Mouse (Mus musculus) heart, embryonic 10.5 days (tissue): ENCODE measurements around the gene Selenof. TPM values are rescaled to one million over a fixed set of nuclear protein-coding genes. Genes with fewer than 3 reads are reported as not detected.
"Not testable (repeated sequence)": the region's sequence is repeated elsewhere in the genome, so short reads cannot be mapped to it uniquely, and the experiment has no call there.

Experiments used
- DNase-seq: peaks from one replicate; pipeline ENCODE4 v3.0.0-alpha.2; 2017; ENCODE audit warnings: low spot score
- H3K27ac ChIP-seq: fragments of 300-500 bp; sonication (generic); 2 replicates; pipeline ENCODE4 v1.5.1; 2016; ENCODE audit warnings: mild to moderate bottlenecking
- H3K27me3 ChIP-seq: fragments of 300-500 bp; sonication (generic); 2 replicates; pipeline ENCODE4 v1.6.1; 2016; ENCODE audit warnings: mild to moderate bottlenecking; ENCODE audit not compliant: poor library complexity, insufficient read depth, severe bottlenecking
- H3K36me3 ChIP-seq: fragments of 300-500 bp; sonication (generic); 2 replicates; pipeline ENCODE4 v1.6.1; 2016; ENCODE audit warnings: mild to moderate bottlenecking, moderate library complexity
- H3K4me1 ChIP-seq: fragments of 300-500 bp; sonication (generic); 2 replicates; pipeline ENCODE4 v1.6.1; 2016; ENCODE audit warnings: mild to moderate bottlenecking
- H3K4me3 ChIP-seq: fragments of 300-500 bp; sonication (generic); 2 replicates; pipeline ENCODE4 v1.5.1; 2016; ENCODE audit warnings: mild to moderate bottlenecking, moderate library complexity
- H3K9me3 ChIP-seq: fragments of 300-500 bp; sonication (generic); 2 replicates; pipeline ENCODE4 v1.6.1; 2016; ENCODE audit warnings: mild to moderate bottlenecking, moderate library complexity
- WGBS: fragments of 180-500 bp; shearing (Covaris S2); methylation state at CpG from one replicate; pipeline ENCODE4 v1.1.7; 2016; 5-methylcytosine and 5-hydroxymethylcytosine counted together
- polyA plus RNA-seq: library from polyadenylated mRNA; unstranded; fragments of >200 nt; fragmentation: Nextera tagmentation; extraction: Ambion mirVana; gene quantifications from 2 replicates; pipeline ENCODE4 v1.2.1, GENCODE M21; 2016

The Selenof gene
- polyA plus RNA-seq, 1 experiment from 2014 or later = 498 TPM

DNA sequence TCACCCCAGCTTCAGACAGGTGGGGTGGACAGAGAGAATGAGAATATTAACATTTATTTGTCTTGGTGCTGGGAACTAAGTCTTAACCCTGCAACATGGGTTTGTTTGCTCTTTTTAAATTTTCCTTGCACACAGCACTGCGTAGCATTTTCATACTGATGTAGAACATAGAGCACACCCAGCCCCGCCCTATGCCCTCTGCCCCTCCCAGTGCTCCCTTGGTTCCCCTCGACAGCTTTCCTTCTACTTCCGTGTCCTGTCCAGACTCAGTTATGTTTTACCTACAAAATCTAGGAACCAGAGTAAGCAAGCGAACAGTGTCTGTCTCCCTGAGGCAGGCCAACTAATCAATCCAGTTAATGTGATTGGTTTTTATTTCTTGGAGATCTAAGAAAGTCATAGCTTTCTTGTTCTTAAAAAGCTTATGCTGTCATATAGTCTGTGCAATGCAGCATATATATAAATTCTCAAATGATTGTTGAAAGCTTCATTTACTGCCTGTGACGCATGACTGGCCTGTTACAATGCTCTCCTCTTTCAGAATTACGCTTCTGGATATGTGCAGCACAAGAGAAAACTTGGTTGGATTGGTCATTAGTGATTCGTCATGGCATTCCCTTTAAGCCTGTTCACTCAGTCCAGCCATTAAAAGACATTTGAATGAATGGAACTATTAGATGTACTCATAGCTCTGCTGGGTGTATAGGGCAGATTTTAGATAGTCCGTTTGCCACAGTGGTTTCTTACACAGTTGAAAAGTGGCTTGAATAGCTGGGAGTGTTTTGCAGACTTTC is 23.1 kb downstream of the Selenof start:
- 87% methylated on average over 9 of the region's 9 CpGs for WGBS
- Histone ChIP-seq H3K27me3 (no peaks in the 10 kb centered on the region), H3K9me3 (no peaks in the 10 kb centered on the region), H3K27ac (no peak overlapping the region), H3K4me3 (no peak overlapping the region), H3K4me1 (no peaks in the 10 kb centered on the region; the same call in 1 of the 2 replicates), H3K36me3 (peaks cover 61% of the 10 kb centered on the region)
- DNase-seq = no peak

DNA sequence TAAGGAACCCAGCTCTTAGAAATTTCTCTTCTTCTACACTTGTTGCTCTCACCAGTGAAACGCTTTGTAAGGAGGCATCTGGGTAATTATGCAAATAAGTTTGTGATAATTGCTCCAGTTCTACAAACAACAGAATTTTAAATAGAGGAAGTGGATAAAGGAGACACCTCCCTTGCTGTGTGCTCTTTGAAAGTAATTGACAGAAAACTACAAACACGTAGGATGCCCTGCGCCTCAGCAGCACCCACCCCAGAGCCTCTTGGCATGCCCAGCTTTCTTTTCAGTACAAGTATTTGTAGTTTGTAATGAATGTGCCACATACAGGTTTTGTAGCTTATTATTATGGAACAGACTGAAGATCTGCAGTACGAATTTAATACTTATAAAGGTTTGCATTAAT is 27.0 kb downstream of the Selenof start:
- WGBS = 94% methylated on average over 4 of the region's 4 CpGs
- peaks cover under 1% of the 10 kb centered on the region; the same call in 1 of the 2 replicates for H3K4me1 ChIP-seq
- no peak overlapping the region for H3K4me3 ChIP-seq
- peaks cover 59% of the 10 kb centered on the region for H3K36me3 ChIP-seq
- no peaks in the 10 kb centered on the region for H3K27me3 ChIP-seq
- no peak overlapping the region for H3K27ac ChIP-seq
- no peak for DNase-seq
- no peaks in the 10 kb centered on the region for H3K9me3 ChIP-seq

DNA sequence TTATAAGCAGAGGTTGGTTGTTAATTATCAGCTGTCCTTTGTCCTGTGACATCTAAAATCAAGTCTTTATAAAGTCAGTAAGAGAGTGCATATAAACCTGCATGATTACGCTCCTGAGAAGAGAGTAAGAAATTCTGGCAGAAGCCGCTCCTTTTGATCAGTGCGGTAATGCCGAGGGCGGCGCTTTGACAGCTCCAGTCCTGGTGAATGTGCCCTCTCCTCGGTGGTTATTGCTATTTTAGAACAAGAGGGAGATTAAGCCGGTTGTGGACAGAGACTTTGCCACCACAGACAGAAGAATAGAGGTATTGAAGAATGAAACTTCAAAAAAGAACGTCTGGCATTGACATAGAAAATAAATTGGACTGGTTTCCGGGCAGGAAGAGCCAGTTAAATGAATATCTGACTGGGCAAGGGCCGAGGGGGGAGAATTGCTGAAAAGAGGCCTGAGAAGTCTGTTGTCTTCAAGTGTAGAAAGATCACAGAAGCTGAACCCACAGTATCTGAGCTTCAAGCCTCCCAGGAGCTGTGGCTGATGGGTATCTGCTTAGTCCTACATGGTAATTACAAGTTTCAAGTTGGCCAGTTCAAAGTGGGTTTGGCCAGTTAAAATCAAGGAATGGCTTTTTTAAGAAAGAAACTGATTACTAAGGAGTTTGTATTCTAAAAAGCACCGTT is 27.8 kb downstream of the Selenof start:
- H3K36me3 ChIP-seq = peaks cover 57% of the 10 kb centered on the region
- peaks cover 8% of the 10 kb centered on the region; the same call in 1 of the 2 replicates for H3K4me1 ChIP-seq
- DNase-seq = no peak
- no peaks in the 10 kb centered on the region for H3K9me3 ChIP-seq
- H3K4me3 ChIP-seq = no peak overlapping the region
- no peak overlapping the region for H3K27ac ChIP-seq
- WGBS = 83% methylated on average over 12 of the region's 12 CpGs
- H3K27me3 ChIP-seq = no peaks in the 10 kb centered on the region

DNA sequence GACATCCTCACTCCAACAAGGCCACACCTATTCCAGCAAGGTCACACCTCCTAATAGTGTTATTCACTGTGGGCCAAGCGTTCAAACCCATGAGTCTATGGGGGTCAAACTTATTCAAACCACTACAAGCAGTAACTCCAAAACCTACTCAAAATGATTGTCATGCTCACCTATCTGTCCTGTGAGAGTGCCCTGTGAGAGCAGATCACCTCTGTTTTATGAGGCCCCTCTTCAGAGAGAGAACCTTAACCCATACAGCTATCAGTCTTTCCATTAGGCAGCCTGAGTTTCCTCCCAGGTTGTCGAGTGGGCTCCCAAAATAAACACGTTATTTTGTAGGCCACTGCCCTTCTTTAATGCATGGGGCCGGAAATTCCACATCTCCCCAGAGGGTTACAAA is 32.3 kb downstream of the Selenof start:
- peak overlapping the region; percentile 22; the same call in 1 of the 2 replicates for H3K27ac ChIP-seq
- H3K9me3 ChIP-seq = no peaks in the 10 kb centered on the region
- DNase-seq = no peak
- H3K27me3 ChIP-seq = no peaks in the 10 kb centered on the region
- no peak overlapping the region for H3K4me3 ChIP-seq
- 54% methylated on average over 4 of the region's 4 CpGs for WGBS
- H3K4me1 ChIP-seq = peaks cover 15% of the 10 kb centered on the region
- H3K36me3 ChIP-seq = peaks cover 31% of the 10 kb centered on the region; the same call in 1 of the 2 replicates

DNA sequence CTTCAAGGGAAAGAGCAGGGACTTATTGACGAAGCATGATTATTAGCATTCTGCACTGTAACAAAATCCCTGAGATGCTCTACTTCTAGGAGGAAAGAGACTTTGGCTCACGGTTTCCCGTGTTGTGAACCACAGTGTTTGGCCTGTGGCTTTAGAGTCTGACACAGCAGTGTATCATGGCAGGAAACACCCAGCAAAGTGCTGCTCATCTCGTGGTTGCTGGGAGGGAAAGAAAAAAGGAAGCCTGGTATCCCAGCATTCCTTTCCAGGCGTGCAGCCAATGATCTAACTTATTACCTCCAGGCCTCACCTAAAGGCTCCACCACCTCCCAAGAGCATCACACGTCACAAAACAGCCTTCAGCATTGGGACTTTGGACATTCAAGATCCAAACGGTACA is 32.7 kb downstream of the Selenof start:
- Histone ChIP-seq H3K4me3 (no peak overlapping the region), H3K4me1 (peaks cover 15% of the 10 kb centered on the region), H3K27ac (peak overlapping the region; percentile 22; the same call in 1 of the 2 replicates), H3K9me3 (no peaks in the 10 kb centered on the region), H3K36me3 (peaks cover 28% of the 10 kb centered on the region; the same call in 1 of the 2 replicates), H3K27me3 (no peaks in the 10 kb centered on the region)
- 75% methylated on average over 7 of the region's 7 CpGs for WGBS
- no peak for DNase-seq

- peaks cover 15% of the 10 kb centered on the region for H3K4me1 ChIP-seq
- H3K9me3 ChIP-seq = no peaks in the 10 kb centered on the region
- H3K4me3 ChIP-seq = no peak overlapping the region
- WGBS = 81% methylated on average over 3 of the region's 3 CpGs
- no peak for DNase-seq
- peaks cover 20% of the 10 kb centered on the region; the same call in 1 of the 2 replicates for H3K36me3 ChIP-seq
- H3K27me3 ChIP-seq = no peaks in the 10 kb centered on the region
- 0 out of 2 replicates have a peak overlapping the region, but pooled peaks have one; percentile 42 for H3K27ac ChIP-seq
Measured at GRCm38 (mm10) chr3:144603558-144603957, 33.5 kb downstream of the Selenof start.

DNA sequence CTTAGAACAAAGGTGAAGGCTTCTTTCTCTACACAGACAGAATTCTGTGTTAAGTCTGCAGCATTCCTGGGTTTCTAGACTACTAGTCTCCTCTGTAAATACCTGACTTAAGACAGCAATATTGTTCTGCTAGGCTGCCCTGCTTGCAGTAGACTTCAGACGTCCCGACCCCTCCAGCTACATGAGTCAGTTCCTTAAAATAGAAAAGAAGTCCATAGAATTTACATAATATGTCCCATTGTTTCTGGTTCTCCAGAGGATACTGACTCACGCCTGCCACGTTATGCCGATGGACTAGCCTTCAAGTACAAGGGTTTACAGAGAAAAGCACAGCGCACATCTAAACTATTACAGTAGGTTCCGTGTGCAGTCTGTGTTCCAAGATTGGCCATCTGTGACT is 34.1 kb downstream of the Selenof start:
- 61% methylated on average over 7 of the region's 7 CpGs for WGBS
- 0 out of 2 replicates have a peak overlapping the region, but pooled peaks have one; percentile 42 for H3K27ac ChIP-seq
- H3K36me3 ChIP-seq = peaks cover 16% of the 10 kb centered on the region; the same call in 1 of the 2 replicates
- DNase-seq = no peak
- no peaks in the 10 kb centered on the region for H3K9me3 ChIP-seq
- no peak overlapping the region for H3K4me3 ChIP-seq
- peaks cover 15% of the 10 kb centered on the region for H3K4me1 ChIP-seq
- no peaks in the 10 kb centered on the region for H3K27me3 ChIP-seq

GRCm38 (mm10) chr3:144605811-144606210 is 35.7 kb downstream of the Selenof start:
- not testable (repeated sequence) for H3K27ac ChIP-seq, H3K4me3 ChIP-seq, H3K9me3 ChIP-seq, H3K36me3 ChIP-seq, H3K27me3 ChIP-seq, DNase-seq
- peaks cover 15% of the 10 kb centered on the region for H3K4me1 ChIP-seq
- 64% methylated on average over 7 of the region's 7 CpGs for WGBS

GRCm38 (mm10) chr3:144606449-144606848 is 36.3 kb downstream of the Selenof start:
- no peak overlapping the region for H3K27ac ChIP-seq
- H3K4me3 ChIP-seq = no peak overlapping the region
- no peaks in the 10 kb centered on the region for H3K27me3 ChIP-seq
- H3K4me1 ChIP-seq = peaks cover 16% of the 10 kb centered on the region
- 76% methylated on average over 4 of the region's 4 CpGs for WGBS
- H3K36me3 ChIP-seq = no peaks in the 10 kb centered on the region
- no peak for DNase-seq
- H3K9me3 ChIP-seq = no peaks in the 10 kb centered on the region

DNA sequence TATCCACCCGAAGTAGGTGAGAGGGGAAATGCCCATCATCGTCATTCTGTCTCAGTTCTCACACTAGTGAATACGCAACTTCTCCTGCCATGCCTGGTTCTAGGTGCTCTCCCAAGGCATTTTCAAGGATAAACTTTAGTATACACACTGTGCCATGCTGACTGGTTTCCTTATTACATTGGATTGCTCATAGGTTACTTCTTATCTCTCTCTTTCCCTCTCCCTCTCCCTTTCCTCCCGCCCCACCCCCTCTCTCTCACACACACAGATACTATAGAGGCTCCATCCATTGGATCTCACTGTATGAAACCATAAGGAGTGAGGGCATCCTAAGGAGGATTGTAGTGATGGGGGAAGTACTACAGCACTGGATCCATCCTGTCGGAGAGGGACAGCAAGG is 38.0 kb downstream of the Selenof start:
- no peak overlapping the region for H3K4me3 ChIP-seq
- no peaks in the 10 kb centered on the region for H3K9me3 ChIP-seq
- peaks cover 21% of the 10 kb centered on the region for H3K4me1 ChIP-seq
- H3K27me3 ChIP-seq = no peaks in the 10 kb centered on the region
- H3K27ac ChIP-seq = no peak overlapping the region
- 88% methylated on average over 5 of the region's 5 CpGs for WGBS
- H3K36me3 ChIP-seq = no peaks in the 10 kb centered on the region
- no peak for DNase-seq

DNA sequence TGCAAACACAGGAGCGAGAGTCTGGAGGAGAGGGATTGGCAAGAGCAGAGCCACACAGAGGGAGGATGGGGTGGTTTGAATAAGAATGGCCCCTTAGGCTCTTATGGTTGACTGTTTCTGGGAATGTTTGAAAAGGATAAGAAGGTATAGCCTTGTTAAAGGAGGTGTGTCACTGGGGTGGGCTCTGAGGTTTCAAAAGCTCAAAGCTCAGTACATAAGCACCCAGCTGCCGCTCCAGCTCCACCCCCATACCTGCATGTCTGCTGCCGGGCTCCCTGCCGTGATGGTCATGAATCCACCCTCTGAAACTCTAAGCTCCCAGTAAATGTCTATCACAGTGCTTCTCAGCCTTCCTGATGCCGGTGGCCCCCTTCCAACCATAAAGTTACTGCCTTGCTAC is 40.7 kb downstream of the Selenof start:
- DNase-seq = no peak
- no peak overlapping the region for H3K27ac ChIP-seq
- peaks cover 14% of the 10 kb centered on the region for H3K4me1 ChIP-seq
- no peaks in the 10 kb centered on the region for H3K27me3 ChIP-seq
- H3K36me3 ChIP-seq = no peaks in the 10 kb centered on the region
- H3K4me3 ChIP-seq = no peak overlapping the region
- H3K9me3 ChIP-seq = no peaks in the 10 kb centered on the region
- 46% methylated on average over 5 of the region's 5 CpGs for WGBS

DNA sequence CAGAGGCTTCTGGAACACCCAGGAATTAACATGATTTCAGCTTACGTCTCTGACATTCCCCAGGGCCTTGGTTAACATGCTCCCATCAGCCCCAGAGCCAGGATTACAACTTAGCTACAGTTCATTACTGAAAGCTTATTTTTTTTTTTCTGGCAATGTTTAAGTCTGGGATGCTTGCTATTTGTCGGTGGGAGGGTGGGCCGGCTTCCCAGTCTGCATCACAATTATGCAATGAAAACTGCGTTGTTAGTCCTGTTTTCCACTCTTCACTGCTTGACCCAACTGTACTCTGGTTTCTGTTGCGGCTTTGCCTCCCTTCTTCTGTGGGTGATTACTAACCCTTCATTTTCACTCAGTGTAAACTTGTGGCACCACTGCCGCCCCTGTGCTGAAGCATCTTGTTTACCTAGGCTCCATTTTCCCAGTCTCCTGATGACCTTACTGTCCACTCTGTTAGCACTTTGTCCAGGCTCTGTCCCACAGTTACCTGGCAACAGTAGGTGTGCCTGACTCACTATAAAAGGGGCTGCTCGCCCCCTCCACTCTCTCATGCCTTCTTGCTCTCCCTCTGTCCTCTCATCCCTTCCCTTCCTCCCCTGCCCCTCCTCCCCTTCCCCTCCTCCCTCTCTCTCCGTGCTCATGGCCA is 41.6 kb downstream of the Selenof start:
- no peak overlapping the region for H3K27ac ChIP-seq
- WGBS = 66% methylated on average over 8 of the region's 8 CpGs
- no peak overlapping the region for H3K4me3 ChIP-seq
- peaks cover 16% of the 10 kb centered on the region for H3K4me1 ChIP-seq
- no peaks in the 10 kb centered on the region for H3K36me3 ChIP-seq
- H3K27me3 ChIP-seq = no peaks in the 10 kb centered on the region
- DNase-seq = no peak
- no peaks in the 10 kb centered on the region for H3K9me3 ChIP-seq

GRCm38 (mm10) chr3:144612382-144612781 is 42.3 kb downstream of the Selenof start:
- H3K4me1 ChIP-seq = peaks cover 22% of the 10 kb centered on the region
- 65% methylated on average over 6 of the region's 6 CpGs for WGBS
- no peak overlapping the region for H3K27ac ChIP-seq
- no peak overlapping the region for H3K4me3 ChIP-seq
- no peaks in the 10 kb centered on the region for H3K9me3 ChIP-seq
- no peak for DNase-seq
- H3K36me3 ChIP-seq = no peaks in the 10 kb centered on the region
- no peaks in the 10 kb centered on the region for H3K27me3 ChIP-seq
